Mouse (Mus musculus) gastrocnemius, adult 18-20 months (tissue): ENCODE data around the gene C1ql3. TPM values are rescaled to one million over a fixed set of nuclear protein-coding genes. Genes with fewer than 3 reads are reported as not detected.

Experiments
- DNase-seq: peaks from one replicate; pipeline ENCODE4 v3.0.0; 2021; ENCODE audit warnings: low spot score
- total RNA-seq, 2 experiments: library from RNA; stranded (reverse); gene quantifications; 2 replicates each; pipeline ENCODE4 v1.2.3; 2021

The C1ql3 gene
- total RNA-seq, 2 experiments from 2014 or later, result 0.21 to 0.47 TPM

- DNase-seq, result no peak
These were observed 54.7 kb downstream of the C1ql3 start for GRCm38 (mm10) chr2:12956703-12957424.

Other genes with a start within 250 kb of the C1ql3 start
- gene Pter, start 87.8 kb downstream of the C1ql3 start, total RNA-seq, result 10 to 100 TPM; 14.4 to 15.3 TPM